Mouse (Mus musculus): ENCODE measurements around the gene Ccdc146. TPM values are rescaled to one million over a fixed set of nuclear protein-coding genes. Genes with fewer than 3 reads are reported as not detected.

The Ccdc146 gene
- polyA plus RNA-seq, 1 experiment: not detected

- Histone ChIP-seq H3K4me3 (ENCODE audit: low read depth, low read length) (no peak overlapping the region), H3K36me3 (ENCODE audit: control insufficient read depth, insufficient read depth, low read length) (no peaks in the 10 kb centered on the region), H3K27me3 (ENCODE audit: control insufficient read depth, insufficient read depth, low read length) (no peaks in the 10 kb centered on the region), H3K27ac (ENCODE audit: insufficient read depth, low read depth, low read length) (peak overlapping the region; percentile 86), H3K4me1 (ENCODE audit: control insufficient read depth, insufficient read depth, insufficient read length, low read length) (no peaks in the 10 kb centered on the region)
- WGBS: 70% methylated on average over 5 of the region's 5 CpGs
- TF ChIP-seq CTCF (IDR thresholded peaks at IDR 0.05; ENCODE audit: extremely low read depth, insufficient read length, insufficient replicate concordance, low read depth, low read length) (no peak), POLR2A (IDR thresholded peaks at IDR 0.05; ENCODE audit: low read depth, low read length) (no peak)
These were observed 12.4 kb downstream of the Ccdc146 start for GRCm38 (mm10) chr5:21412056-21412455.

GRCm38 (mm10) chr5:21411261-21411666 is 13.2 kb downstream of the Ccdc146 start:
- no peak for TF ChIP-seq CTCF (IDR thresholded peaks at IDR 0.05; ENCODE audit: extremely low read depth, insufficient read length, insufficient replicate concordance, low read depth, low read length)
- no peak for TF ChIP-seq POLR2A (IDR thresholded peaks at IDR 0.05; ENCODE audit: low read depth, low read length)
- H3K4me3 ChIP-seq (ENCODE audit: low read depth, low read length): no peak overlapping the region
- no peaks in the 10 kb centered on the region for H3K27me3 ChIP-seq (ENCODE audit: control insufficient read depth, insufficient read depth, low read length)
- H3K27ac ChIP-seq (ENCODE audit: insufficient read depth, low read depth, low read length): peak overlapping the region; percentile 95
- WGBS: 72% methylated on average over 5 of the region's 5 CpGs
- no peaks in the 10 kb centered on the region for H3K36me3 ChIP-seq (ENCODE audit: control insufficient read depth, insufficient read depth, low read length)
- no peaks in the 10 kb centered on the region for H3K4me1 ChIP-seq (ENCODE audit: control insufficient read depth, insufficient read depth, insufficient read length, low read length)

GRCm38 (mm10) chr5:21395205-21395840 is 29.2 kb downstream of the Ccdc146 start:
- no peaks in the 10 kb centered on the region for H3K36me3 ChIP-seq (ENCODE audit: control insufficient read depth, insufficient read depth, low read length)
- TF ChIP-seq POLR2A (IDR thresholded peaks at IDR 0.05; ENCODE audit: low read depth, low read length) (no peak), CTCF (IDR thresholded peaks at IDR 0.05; ENCODE audit: extremely low read depth, insufficient read length, insufficient replicate concordance, low read depth, low read length) (no peak)
- no peaks in the 10 kb centered on the region for H3K27me3 ChIP-seq (ENCODE audit: control insufficient read depth, insufficient read depth, low read length)
- H3K4me1 ChIP-seq (ENCODE audit: control insufficient read depth, insufficient read depth, insufficient read length, low read length): peaks cover 4% of the 10 kb centered on the region; the same call in 1 of the 2 replicates
- H3K4me3 ChIP-seq (ENCODE audit: low read depth, low read length): no peak overlapping the region
- no peak overlapping the region for H3K27ac ChIP-seq (ENCODE audit: insufficient read depth, low read depth, low read length)
- WGBS: 18% methylated on average over 7 of the region's 7 CpGs

- Histone ChIP-seq H3K4me1 (ENCODE audit: control insufficient read depth, insufficient read depth, insufficient read length, low read length) (peaks cover 4% of the 10 kb centered on the region; the same call in 1 of the 2 replicates), H3K36me3 (ENCODE audit: control insufficient read depth, insufficient read depth, low read length) (no peaks in the 10 kb centered on the region), H3K4me3 (ENCODE audit: low read depth, low read length) (no peak overlapping the region), H3K27ac (ENCODE audit: insufficient read depth, low read depth, low read length) (no peak overlapping the region), H3K27me3 (ENCODE audit: control insufficient read depth, insufficient read depth, low read length) (no peaks in the 10 kb centered on the region)
- TF ChIP-seq CTCF (IDR thresholded peaks at IDR 0.05; ENCODE audit: extremely low read depth, insufficient read length, insufficient replicate concordance, low read depth, low read length): no peak
- TF ChIP-seq POLR2A (IDR thresholded peaks at IDR 0.05; ENCODE audit: low read depth, low read length): no peak
- WGBS: 84% methylated on average over 2 of the region's 2 CpGs
These were observed 29.9 kb downstream of the Ccdc146 start for GRCm38 (mm10) chr5:21394562-21394961.

GRCm38 (mm10) chr5:21391616-21392384 is 32.7 kb downstream of the Ccdc146 start:
- TF ChIP-seq CTCF (IDR thresholded peaks at IDR 0.05; ENCODE audit: extremely low read depth, insufficient read length, insufficient replicate concordance, low read depth, low read length) (no peak), POLR2A (IDR thresholded peaks at IDR 0.05; ENCODE audit: low read depth, low read length) (no peak)
- 15% methylated on average over 13 of the region's 13 CpGs for WGBS
- H3K27me3 ChIP-seq (ENCODE audit: control insufficient read depth, insufficient read depth, low read length): no peaks in the 10 kb centered on the region
- H3K36me3 ChIP-seq (ENCODE audit: control insufficient read depth, insufficient read depth, low read length): no peaks in the 10 kb centered on the region
- H3K4me3 ChIP-seq (ENCODE audit: low read depth, low read length): no peak overlapping the region
- peak overlapping the region; percentile 70 for H3K27ac ChIP-seq (ENCODE audit: insufficient read depth, low read depth, low read length)
- peaks cover 4% of the 10 kb centered on the region; the same call in 1 of the 2 replicates for H3K4me1 ChIP-seq (ENCODE audit: control insufficient read depth, insufficient read depth, insufficient read length, low read length)

GRCm38 (mm10) chr5:21388855-21389254 is 35.6 kb downstream of the Ccdc146 start:
- H3K36me3 ChIP-seq (ENCODE audit: control insufficient read depth, insufficient read depth, low read length): no peaks in the 10 kb centered on the region
- TF ChIP-seq CTCF (IDR thresholded peaks at IDR 0.05; ENCODE audit: extremely low read depth, insufficient read length, insufficient replicate concordance, low read depth, low read length): no peak
- TF ChIP-seq POLR2A (IDR thresholded peaks at IDR 0.05; ENCODE audit: low read depth, low read length): no peak
- no peaks in the 10 kb centered on the region for H3K27me3 ChIP-seq (ENCODE audit: control insufficient read depth, insufficient read depth, low read length)
- no peak overlapping the region for H3K4me3 ChIP-seq (ENCODE audit: low read depth, low read length)
- WGBS: 83% methylated on average over 4 of the region's 4 CpGs
- no peak overlapping the region for H3K27ac ChIP-seq (ENCODE audit: insufficient read depth, low read depth, low read length)
- peaks cover 17% of the 10 kb centered on the region; the same call in 1 of the 2 replicates for H3K4me1 ChIP-seq (ENCODE audit: control insufficient read depth, insufficient read depth, insufficient read length, low read length)

GRCm38 (mm10) chr5:21387340-21387739 is 37.1 kb downstream of the Ccdc146 start:
- TF ChIP-seq POLR2A (IDR thresholded peaks at IDR 0.05; ENCODE audit: low read depth, low read length) (no peak), CTCF (IDR thresholded peaks at IDR 0.05; ENCODE audit: extremely low read depth, insufficient read length, insufficient replicate concordance, low read depth, low read length) (no peak)
- Histone ChIP-seq H3K4me3 (ENCODE audit: low read depth, low read length) (no peak overlapping the region), H3K27ac (ENCODE audit: insufficient read depth, low read depth, low read length) (no peak overlapping the region), H3K4me1 (ENCODE audit: control insufficient read depth, insufficient read depth, insufficient read length, low read length) (peaks cover 22% of the 10 kb centered on the region; the same call in 1 of the 2 replicates), H3K36me3 (ENCODE audit: control insufficient read depth, insufficient read depth, low read length) (no peaks in the 10 kb centered on the region), H3K27me3 (ENCODE audit: control insufficient read depth, insufficient read depth, low read length) (no peaks in the 10 kb centered on the region)
